Mouse (Mus musculus) G1E (cell line): ENCODE measurements around the gene Rin1. TPM values are rescaled to one million over a fixed set of nuclear protein-coding genes. Genes with fewer than 3 reads are reported as not detected.
A peak's percentile ranks its signal among the peaks of the same experiment; 100 is the strongest.

Experiments
- ATAC-seq: 2 replicates; pipeline ENCODE4 v1.8.0; 2016; ENCODE audit warnings: mild to moderate bottlenecking; ENCODE audit not compliant: insufficient number of reproducible peaks, poor library complexity, low FRiP score, severe bottlenecking; ENCODE audit errors: extremely low read depth
- DNase-seq: peaks from one replicate; pipeline ENCODE4 v3.0.0; 2012; ENCODE audit warnings: low spot score
- H3K27me3 ChIP-seq: 2 replicates; pipeline ENCODE4 v1.6.1; 2012; ENCODE audit warnings: mild to moderate bottlenecking, low read length, inconsistent platforms; ENCODE audit not compliant: insufficient read depth
- H3K36me3 ChIP-seq: replicated peaks from 2 replicates; pipeline ENCODE3; 2012; ENCODE audit warnings: mild to moderate bottlenecking, inconsistent platforms
- H3K4me1 ChIP-seq: 2 replicates; pipeline ENCODE4 v1.6.1; 2012; ENCODE audit warnings: low read depth, low read length, inconsistent platforms, mixed read lengths; ENCODE audit not compliant: insufficient read depth
- H3K4me3 ChIP-seq: 2 replicates; pipeline ENCODE4 v1.5.1; 2012; ENCODE audit warnings: low read depth, mild to moderate bottlenecking, inconsistent platforms, low read length, moderate library complexity, mixed read lengths
- H3K9me3 ChIP-seq: replicated peaks from 2 replicates; pipeline ENCODE4 v1.6.1; 2012; ENCODE audit warnings: inconsistent platforms
- CTCF ChIP-seq: IDR thresholded peaks from 2 replicates; pipeline ENCODE4 v1.5.1; 2012; ENCODE audit warnings: low read depth, low read length, inconsistent platforms, mixed read lengths
- GATA1 ChIP-seq: IDR thresholded peaks from 2 replicates; pipeline ENCODE4 v1.6.1; 2012; ENCODE audit warnings: borderline replicate concordance, low read length, inconsistent platforms, mixed read lengths
- GATA2 ChIP-seq: IDR thresholded peaks from 2 replicates; pipeline ENCODE4 v1.6.1; 2012; ENCODE audit warnings: low read depth, low read length, inconsistent platforms, borderline replicate concordance
- POLR2AphosphoS5 ChIP-seq: IDR thresholded peaks from 2 replicates; pipeline ENCODE4 v1.6.1; 2012; ENCODE audit warnings: low read depth, low read length, inconsistent platforms; ENCODE audit not compliant: insufficient replicate concordance
- TAL1 ChIP-seq: conservative IDR thresholded peaks from 2 replicates; pipeline ENCODE4 v1.6.1; 2012; ENCODE audit warnings: low read depth, low read length, inconsistent platforms, mixed read lengths
- polyA plus RNA-seq: library from polyadenylated mRNA; stranded (reverse); fragments of >175 nt; gene quantifications from 2 replicates; pipeline ENCODE4 v1.2.3, GENCODE M21; 2012
- total RNA-seq, 2 experiments: library from RNA; stranded (forward) in 1 of 2; stranded (reverse) in 1 of 2; fragments of 200-1000 nt in 1 of 2; fragments of >200 nt in 1 of 2; fragmentation: Nextera tagmentation in 1 of 2; gene quantifications; 2 replicates each; pipeline ENCODE4 v1.2.3; 2014 to 2017

Rin1 gene
- total and polyA plus RNA-seq, 3 experiments = 0.22 to 1.8 (median 0.72) TPM

- Histone ChIP-seq H3K4me3 (peak overlapping the region; percentile 68; the same call in 1 of the 2 replicates), H3K9me3 (no peaks in the 10 kb centered on the region), H3K27me3 (peaks cover 17% of the 10 kb centered on the region), H3K36me3 (peaks cover 56% of the 10 kb centered on the region), H3K4me1 (peaks cover 47% of the 10 kb centered on the region)
- TF ChIP-seq GATA1 (no peak), GATA2 (no peak), CTCF (no peak), TAL1 (no peak), POLR2AphosphoS5 (no peak)
- ATAC-seq = no peak
- DNase-seq = no peak
Measured at GRCm38 (mm10) chr19:5097521-5098362, 47.5 kb downstream of the Rin1 start.

- H3K27me3 ChIP-seq = peaks cover 17% of the 10 kb centered on the region
- H3K36me3 ChIP-seq = peaks cover 56% of the 10 kb centered on the region
- DNase-seq = peak; percentile 80
- H3K9me3 ChIP-seq = no peaks in the 10 kb centered on the region
- no peak for ATAC-seq
- peaks cover 47% of the 10 kb centered on the region for H3K4me1 ChIP-seq
- peak within 1 kb of the TSS; percentile 68; the same call in 1 of the 2 replicates for H3K4me3 ChIP-seq
- TF ChIP-seq POLR2AphosphoS5 (no peak), GATA2 (no peak), CTCF (no peak), GATA1 (no peak), TAL1 (no peak)
Measured at GRCm38 (mm10) chr19:5098363-5099143, 48.3 kb downstream of the Rin1 start, which contains the start of gene Cnih2. TSS of gene Cnih2 (minus strand) at chr19:5098521.

GRCm38 (mm10) chr19:5106074-5106473, 55.8 kb downstream of the Rin1 start:
- H3K4me1 ChIP-seq = peaks cover 36% of the 10 kb centered on the region
- H3K36me3 ChIP-seq = peaks cover 68% of the 10 kb centered on the region
- no peak for ATAC-seq

More at GRCm38 (mm10) chr19:5106074-5106473, 55.8 kb downstream of the Rin1 start:
- no peak for DNase-seq
- Histone ChIP-seq H3K9me3 (no peaks in the 10 kb centered on the region), H3K27me3 (no peaks in the 10 kb centered on the region), H3K4me3 (peak overlapping the region; percentile 84)
- TF ChIP-seq CTCF (no peak), GATA2 (no peak), TAL1 (no peak), GATA1 (no peak), POLR2AphosphoS5 (no peak)

Other genes with a start within 250 kb of the Rin1 start
Only the 20 nearest of the 25 such genes appear.
- 17.3 and 20.6 TPM in 2 replicates for gene Ccs, start 211.1 kb upstream of the Rin1 start, total RNA-seq (2014; fragmentation: Nextera tagmentation)
- gene Ccs, start 211.1 kb upstream of the Rin1 start, total RNA-seq (2017) = 30.1 and 31.2 TPM in 2 replicates
- 61.4 and 69.4 TPM in 2 replicates for gene Ccs, start 211.1 kb upstream of the Rin1 start, polyA plus RNA-seq
- not detected in 2 replicates for gene Ccdc87, start 211.1 kb upstream of the Rin1 start, total RNA-seq (2014; fragmentation: Nextera tagmentation)
- 0.05 and 0.06 TPM in 2 replicates for gene Ccdc87, start 211.1 kb upstream of the Rin1 start, total RNA-seq (2017)
- gene Ccdc87, start 211.1 kb upstream of the Rin1 start, polyA plus RNA-seq = 0.03 TPM in 1 of 2 replicates, not detected in the other
- gene Ctsf, start 195.4 kb upstream of the Rin1 start, total RNA-seq (2014; fragmentation: Nextera tagmentation) = not detected in 2 replicates
- 0.38 and 0.41 TPM in 2 replicates for gene Ctsf, start 195.4 kb upstream of the Rin1 start, total RNA-seq (2017)
- 0.05 TPM in 1 of 2 replicates, not detected in the other for gene Ctsf, start 195.4 kb upstream of the Rin1 start, polyA plus RNA-seq
- gene Actn3, start 172.6 kb upstream of the Rin1 start, total RNA-seq (2014; fragmentation: Nextera tagmentation) = not detected in 2 replicates
- gene Actn3, start 172.6 kb upstream of the Rin1 start, total RNA-seq (2017) = 0.16 and 0.52 TPM in 2 replicates
- 0.03 and 0.06 TPM in 2 replicates for gene Actn3, start 172.6 kb upstream of the Rin1 start, polyA plus RNA-seq
- 15.9 and 19.5 TPM in 2 replicates for gene Zdhhc24, start 171.8 kb upstream of the Rin1 start, total RNA-seq (2014; fragmentation: Nextera tagmentation)
- 13.9 and 15.7 TPM in 2 replicates for gene Zdhhc24, start 171.8 kb upstream of the Rin1 start, total RNA-seq (2017)
- 1.8 and 2.0 TPM in 2 replicates for gene Zdhhc24, start 171.8 kb upstream of the Rin1 start, polyA plus RNA-seq
- 5.2 and 5.5 TPM in 2 replicates for gene Bbs1, start 143.9 kb upstream of the Rin1 start, total RNA-seq (2014; fragmentation: Nextera tagmentation)
- 3.0 and 4.4 TPM in 2 replicates for gene Bbs1, start 143.9 kb upstream of the Rin1 start, total RNA-seq (2017)
- 5.6 and 8.7 TPM in 2 replicates for gene Bbs1, start 143.9 kb upstream of the Rin1 start, polyA plus RNA-seq
- 41.5 and 45.4 TPM in 2 replicates for gene Dpp3, start 122.2 kb upstream of the Rin1 start, total RNA-seq (2014; fragmentation: Nextera tagmentation)
- gene Dpp3, start 122.2 kb upstream of the Rin1 start, total RNA-seq (2017) = 47.3 and 54.2 TPM in 2 replicates
- 82.6 and 88.2 TPM in 2 replicates for gene Dpp3, start 122.2 kb upstream of the Rin1 start, polyA plus RNA-seq
- gene Peli3, start 107.4 kb upstream of the Rin1 start, total RNA-seq (2014; fragmentation: Nextera tagmentation) = not detected in 2 replicates
- gene Peli3, start 107.4 kb upstream of the Rin1 start, total RNA-seq (2017) = 0.05 TPM in 1 of 2 replicates, not detected in the other
- not detected in 2 replicates for gene Peli3, start 107.4 kb upstream of the Rin1 start, polyA plus RNA-seq
- 15.4 and 16.2 TPM in 2 replicates for gene Mrpl11, start 88.3 kb upstream of the Rin1 start, total RNA-seq (2014; fragmentation: Nextera tagmentation)
- 87.0 and 91.6 TPM in 2 replicates for gene Mrpl11, start 88.3 kb upstream of the Rin1 start, total RNA-seq (2017)
- gene Mrpl11, start 88.3 kb upstream of the Rin1 start, polyA plus RNA-seq = 66.8 and 72.2 TPM in 2 replicates
- 0.83 TPM in 1 of 2 replicates, not detected in the other for gene Npas4, start 60.2 kb upstream of the Rin1 start, total RNA-seq (2014; fragmentation: Nextera tagmentation)
- gene Npas4, start 60.2 kb upstream of the Rin1 start, total RNA-seq (2017) = 0.05 and 0.06 TPM in 2 replicates
- not detected in 2 replicates for gene Npas4, start 60.2 kb upstream of the Rin1 start, polyA plus RNA-seq
- 4.3 and 5.8 TPM in 2 replicates for gene Slc29a2, start 26.6 kb upstream of the Rin1 start, total RNA-seq (2014; fragmentation: Nextera tagmentation)
- gene Slc29a2, start 26.6 kb upstream of the Rin1 start, total RNA-seq (2017) = 1.7 and 1.8 TPM in 2 replicates
- 5.5 and 5.9 TPM in 2 replicates for gene Slc29a2, start 26.6 kb upstream of the Rin1 start, polyA plus RNA-seq
- gene B4gat1, start 11.7 kb upstream of the Rin1 start, total RNA-seq (2014; fragmentation: Nextera tagmentation) = 5.9 and 7.2 TPM in 2 replicates
- gene B4gat1, start 11.7 kb upstream of the Rin1 start, total RNA-seq (2017) = 1.7 and 3.4 TPM in 2 replicates
- 8.4 and 8.9 TPM in 2 replicates for gene B4gat1, start 11.7 kb upstream of the Rin1 start, polyA plus RNA-seq
- gene AC124502.3, start 11.6 kb upstream of the Rin1 start, total RNA-seq (2014; fragmentation: Nextera tagmentation) = 0.60 TPM in 1 of 2 replicates, not detected in the other
- gene AC124502.3, start 11.6 kb upstream of the Rin1 start, total RNA-seq (2017) = 4.6 and 6.6 TPM in 2 replicates
- 0.33 and 0.34 TPM in 2 replicates for gene AC124502.3, start 11.6 kb upstream of the Rin1 start, polyA plus RNA-seq
- gene Brms1, start 9.1 kb upstream of the Rin1 start, total RNA-seq (2014; fragmentation: Nextera tagmentation) = 10.8 and 15.4 TPM in 2 replicates
- gene Brms1, start 9.1 kb upstream of the Rin1 start, total RNA-seq (2017) = 16.4 and 18.8 TPM in 2 replicates
- 65.6 and 88.7 TPM in 2 replicates for gene Brms1, start 9.1 kb upstream of the Rin1 start, polyA plus RNA-seq
- gene Cd248, start 17.6 kb downstream of the Rin1 start, total RNA-seq (2014; fragmentation: Nextera tagmentation) = not detected in 2 replicates
- not detected in 2 replicates for gene Cd248, start 17.6 kb downstream of the Rin1 start, total RNA-seq (2017)
- gene Cd248, start 17.6 kb downstream of the Rin1 start, polyA plus RNA-seq = not detected in 2 replicates
- gene Tmem151a, start 35.0 kb downstream of the Rin1 start, total RNA-seq (2014; fragmentation: Nextera tagmentation) = not detected in 2 replicates
- 0.06 and 0.16 TPM in 2 replicates for gene Tmem151a, start 35.0 kb downstream of the Rin1 start, total RNA-seq (2017)
- gene Tmem151a, start 35.0 kb downstream of the Rin1 start, polyA plus RNA-seq = not detected in 2 replicates
- gene Yif1a, start 38.1 kb downstream of the Rin1 start, total RNA-seq (2014; fragmentation: Nextera tagmentation) = 44.2 and 55.9 TPM in 2 replicates
- 12.8 and 19.7 TPM in 2 replicates for gene Yif1a, start 38.1 kb downstream of the Rin1 start, total RNA-seq (2017)
- gene Yif1a, start 38.1 kb downstream of the Rin1 start, polyA plus RNA-seq = 11.3 and 11.5 TPM in 2 replicates
- 0.53 and 2.1 TPM in 2 replicates for gene Cnih2, start 48.0 kb downstream of the Rin1 start, total RNA-seq (2014; fragmentation: Nextera tagmentation)
- not detected in 2 replicates for gene Cnih2, start 48.0 kb downstream of the Rin1 start, total RNA-seq (2017)
- gene Cnih2, start 48.0 kb downstream of the Rin1 start, polyA plus RNA-seq = 1.6 and 1.9 TPM in 2 replicates
- 35.9 and 47.6 TPM in 2 replicates for gene Rab1b, start 56.6 kb downstream of the Rin1 start, total RNA-seq (2014; fragmentation: Nextera tagmentation)
- gene Rab1b, start 56.6 kb downstream of the Rin1 start, total RNA-seq (2017) = 90.4 and 109 TPM in 2 replicates
- gene Rab1b, start 56.6 kb downstream of the Rin1 start, polyA plus RNA-seq = 195 and 231 TPM in 2 replicates
- 6.8 and 10.7 TPM in 2 replicates for gene Klc2, start 68.1 kb downstream of the Rin1 start, total RNA-seq (2014; fragmentation: Nextera tagmentation)
- gene Klc2, start 68.1 kb downstream of the Rin1 start, total RNA-seq (2017) = 2.6 and 3.4 TPM in 2 replicates
- gene Klc2, start 68.1 kb downstream of the Rin1 start, polyA plus RNA-seq = 8.2 and 10.1 TPM in 2 replicates